Mouse (Mus musculus): ENCODE data around the gene Fhit. TPM values are rescaled to one million over a fixed set of nuclear protein-coding genes. Genes with fewer than 3 reads are reported as not detected.

Gene Fhit
- polyA plus RNA-seq, 1 experiment from 2014 or later, result 12.6 TPM

- 78% methylated on average over 1 of the region's 1 CpGs for WGBS
- no peaks in the 10 kb centered on the region for H3K36me3 ChIP-seq (replicated peaks; ENCODE audit: control insufficient read depth, insufficient read depth)
- DNase-seq (ENCODE audit: low spot score), result no peak
Observed at GRCm38 (mm10) chr14:9787389-9787788, 1374.4 kb downstream of the Fhit start.

GRCm38 (mm10) chr14:9785861-9786260 lies 1376.0 kb downstream of the Fhit start:
- Histone ChIP-seq H3K27me3 (ENCODE audit: control insufficient read depth, insufficient read depth, low read length) (no peaks in the 10 kb centered on the region), H3K27ac (no peak overlapping the region), H3K4me3 (replicated peaks; ENCODE audit: low read length) (no peak overlapping the region), H3K36me3 (replicated peaks; ENCODE audit: control insufficient read depth, insufficient read depth) (no peaks in the 10 kb centered on the region), H3K4me2 (replicated peaks) (no peak overlapping the region), H3K4me1 (replicated peaks; ENCODE audit: control insufficient read depth, insufficient read depth, low read length) (no peaks in the 10 kb centered on the region), H3K9ac (no peak overlapping the region), H3K9me3 (ENCODE audit: control insufficient read depth, low read length) (no peaks in the 10 kb centered on the region)
- WGBS, result 60% methylated on average over 1 of the region's 1 CpGs
- no peak for DNase-seq (ENCODE audit: low spot score)
- ATAC-seq (ENCODE audit: low FRiP score), result no peak

More at GRCm38 (mm10) chr14:9787389-9787788, 1374.4 kb downstream of the Fhit start:
- H3K4me2 ChIP-seq (replicated peaks), result no peak overlapping the region
- ATAC-seq (ENCODE audit: low FRiP score), result no peak
- no peak overlapping the region for H3K27ac ChIP-seq
- no peaks in the 10 kb centered on the region for H3K4me1 ChIP-seq (replicated peaks; ENCODE audit: control insufficient read depth, insufficient read depth, low read length)
- H3K9me3 ChIP-seq (ENCODE audit: control insufficient read depth, low read length), result no peaks in the 10 kb centered on the region
- H3K4me3 ChIP-seq (replicated peaks; ENCODE audit: low read length), result no peak overlapping the region
- no peak overlapping the region for H3K9ac ChIP-seq
- no peaks in the 10 kb centered on the region for H3K27me3 ChIP-seq (ENCODE audit: control insufficient read depth, insufficient read depth, low read length)

GRCm38 (mm10) chr14:9751341-9751740 lies 1410.5 kb downstream of the Fhit start:
- H3K27me3 ChIP-seq (ENCODE audit: control insufficient read depth, insufficient read depth, low read length), result no peaks in the 10 kb centered on the region
- 94% methylated on average over 4 of the region's 4 CpGs for WGBS
- H3K27ac ChIP-seq, result no peak overlapping the region
- no peaks in the 10 kb centered on the region for H3K36me3 ChIP-seq (replicated peaks; ENCODE audit: control insufficient read depth, insufficient read depth)
- no peaks in the 10 kb centered on the region for H3K4me1 ChIP-seq (replicated peaks; ENCODE audit: control insufficient read depth, insufficient read depth, low read length)
- no peak overlapping the region for H3K4me3 ChIP-seq (replicated peaks; ENCODE audit: low read length)
- no peaks in the 10 kb centered on the region for H3K9me3 ChIP-seq (ENCODE audit: control insufficient read depth, low read length)
- DNase-seq (ENCODE audit: low spot score) (no peak), ATAC-seq (ENCODE audit: low FRiP score) (no peak)
- H3K9ac ChIP-seq, result no peak overlapping the region
- H3K4me2 ChIP-seq (replicated peaks), result no peak overlapping the region

- WGBS, result 91% methylated on average over 1 of the region's 1 CpGs
- no peak for ATAC-seq (ENCODE audit: low FRiP score)
- H3K9ac ChIP-seq, result no peak overlapping the region
- H3K27ac ChIP-seq, result no peak overlapping the region
- H3K4me1 ChIP-seq (replicated peaks; ENCODE audit: control insufficient read depth, insufficient read depth, low read length), result no peaks in the 10 kb centered on the region
- H3K27me3 ChIP-seq (ENCODE audit: control insufficient read depth, insufficient read depth, low read length), result no peaks in the 10 kb centered on the region
- H3K9me3 ChIP-seq (ENCODE audit: control insufficient read depth, low read length), result no peaks in the 10 kb centered on the region
- no peak for DNase-seq (ENCODE audit: low spot score)
- H3K36me3 ChIP-seq (replicated peaks; ENCODE audit: control insufficient read depth, insufficient read depth), result no peaks in the 10 kb centered on the region
- H3K4me2 ChIP-seq (replicated peaks), result no peak overlapping the region
- H3K4me3 ChIP-seq (replicated peaks; ENCODE audit: low read length), result no peak overlapping the region
Observed at GRCm38 (mm10) chr14:9748709-9749108, 1413.1 kb downstream of the Fhit start.

- 54% methylated on average over 2 of the region's 2 CpGs for WGBS
- Histone ChIP-seq H3K4me1 (replicated peaks; ENCODE audit: control insufficient read depth, insufficient read depth, low read length) (no peaks in the 10 kb centered on the region), H3K9me3 (ENCODE audit: control insufficient read depth, low read length) (no peaks in the 10 kb centered on the region; the same call in 1 of the 2 replicates), H3K36me3 (replicated peaks; ENCODE audit: control insufficient read depth, insufficient read depth) (no peaks in the 10 kb centered on the region), H3K9ac (no peak overlapping the region), H3K27me3 (ENCODE audit: control insufficient read depth, insufficient read depth, low read length) (no peaks in the 10 kb centered on the region), H3K27ac (no peak overlapping the region), H3K4me2 (replicated peaks) (no peak overlapping the region), H3K4me3 (replicated peaks; ENCODE audit: low read length) (no peak overlapping the region)
- DNase-seq (ENCODE audit: low spot score) (no peak), ATAC-seq (ENCODE audit: low FRiP score) (no peak)
Observed at GRCm38 (mm10) chr14:9721917-9722472, 1439.8 kb downstream of the Fhit start.

- WGBS, result 79% methylated on average over 1 of the region's 1 CpGs
- no peak overlapping the region for H3K27ac ChIP-seq
- no peak for ATAC-seq (ENCODE audit: low FRiP score)
- no peaks in the 10 kb centered on the region for H3K27me3 ChIP-seq (ENCODE audit: control insufficient read depth, insufficient read depth, low read length)
- no peaks in the 10 kb centered on the region for H3K4me1 ChIP-seq (replicated peaks; ENCODE audit: control insufficient read depth, insufficient read depth, low read length)
- H3K36me3 ChIP-seq (replicated peaks; ENCODE audit: control insufficient read depth, insufficient read depth), result no peaks in the 10 kb centered on the region
- no peak for DNase-seq (ENCODE audit: low spot score)
- no peak overlapping the region for H3K4me3 ChIP-seq (replicated peaks; ENCODE audit: low read length)
- no peak overlapping the region for H3K9ac ChIP-seq
- H3K9me3 ChIP-seq (ENCODE audit: control insufficient read depth, low read length), result no peaks in the 10 kb centered on the region
- no peak overlapping the region for H3K4me2 ChIP-seq (replicated peaks)
Observed at GRCm38 (mm10) chr14:9698621-9699020, 1463.2 kb downstream of the Fhit start.

GRCm38 (mm10) chr14:9697101-9697500 lies 1464.7 kb downstream of the Fhit start:
- H3K4me2 ChIP-seq (replicated peaks), result no peak overlapping the region
- no peak for ATAC-seq (ENCODE audit: low FRiP score)
- DNase-seq (ENCODE audit: low spot score), result no peak
- H3K4me1 ChIP-seq (replicated peaks; ENCODE audit: control insufficient read depth, insufficient read depth, low read length), result no peaks in the 10 kb centered on the region
- no peak overlapping the region for H3K27ac ChIP-seq
- no peaks in the 10 kb centered on the region for H3K36me3 ChIP-seq (replicated peaks; ENCODE audit: control insufficient read depth, insufficient read depth)
- 88% methylated on average over 3 of the region's 3 CpGs for WGBS
- no peaks in the 10 kb centered on the region for H3K9me3 ChIP-seq (ENCODE audit: control insufficient read depth, low read length)
- H3K4me3 ChIP-seq (replicated peaks; ENCODE audit: low read length), result no peak overlapping the region
- no peaks in the 10 kb centered on the region for H3K27me3 ChIP-seq (ENCODE audit: control insufficient read depth, insufficient read depth, low read length)
- H3K9ac ChIP-seq, result no peak overlapping the region

GRCm38 (mm10) chr14:9696004-9696403 lies 1465.8 kb downstream of the Fhit start:
- H3K27me3 ChIP-seq (ENCODE audit: control insufficient read depth, insufficient read depth, low read length), result no peaks in the 10 kb centered on the region

GRCm38 (mm10) chr14:9695217-9695690 lies 1466.6 kb downstream of the Fhit start:
- Histone ChIP-seq H3K27ac (no peak overlapping the region), H3K9me3 (ENCODE audit: control insufficient read depth, low read length) (no peaks in the 10 kb centered on the region), H3K4me3 (replicated peaks; ENCODE audit: low read length) (no peak overlapping the region), H3K4me2 (replicated peaks) (no peak overlapping the region), H3K27me3 (ENCODE audit: control insufficient read depth, insufficient read depth, low read length) (no peaks in the 10 kb centered on the region), H3K36me3 (replicated peaks; ENCODE audit: control insufficient read depth, insufficient read depth) (no peaks in the 10 kb centered on the region), H3K9ac (no peak overlapping the region), H3K4me1 (replicated peaks; ENCODE audit: control insufficient read depth, insufficient read depth, low read length) (no peaks in the 10 kb centered on the region)
- no peak for DNase-seq (ENCODE audit: low spot score)
- no peak for ATAC-seq (ENCODE audit: low FRiP score)
- 27% methylated on average over 4 of the region's 4 CpGs for WGBS

More at GRCm38 (mm10) chr14:9696004-9696403, 1465.8 kb downstream of the Fhit start:
- Histone ChIP-seq H3K4me2 (replicated peaks) (no peak overlapping the region), H3K36me3 (replicated peaks; ENCODE audit: control insufficient read depth, insufficient read depth) (no peaks in the 10 kb centered on the region), H3K27ac (no peak overlapping the region), H3K9ac (no peak overlapping the region), H3K4me3 (replicated peaks; ENCODE audit: low read length) (no peak overlapping the region), H3K9me3 (ENCODE audit: control insufficient read depth, low read length) (no peaks in the 10 kb centered on the region), H3K4me1 (replicated peaks; ENCODE audit: control insufficient read depth, insufficient read depth, low read length) (no peaks in the 10 kb centered on the region)
- ATAC-seq (ENCODE audit: low FRiP score) (no peak), DNase-seq (ENCODE audit: low spot score) (no peak)
- 16% methylated on average over 4 of the region's 4 CpGs for WGBS
